Mouse (Mus musculus): Measurements from ENCODE around the gene Ranbp10.

Ranbp10 gene

GRCm38 (mm10) chr8:105753916-105754315 is 73.2 kb downstream of the Ranbp10 start:
- in situ Hi-C loops (cut with MboI; ENCODE audit: low pct_unique_long_range_greater_than_20kb in 1 of 2, low sequenced_read_pairs in 2 of 2, unreplicated experiment in 1 of 2), result no loop called here

GRCm38 (mm10) chr8:105750606-105751005 is 76.5 kb downstream of the Ranbp10 start:
- in situ Hi-C loops (cut with MboI; ENCODE audit: low pct_unique_long_range_greater_than_20kb in 1 of 2, low sequenced_read_pairs in 2 of 2, unreplicated experiment in 1 of 2), result no loop called here

- in situ Hi-C loops (cut with MboI; ENCODE audit: low pct_unique_long_range_greater_than_20kb in 1 of 2, low sequenced_read_pairs in 2 of 2, unreplicated experiment in 1 of 2), result no loop called here
Observed at GRCm38 (mm10) chr8:105743301-105743700, 83.8 kb downstream of the Ranbp10 start.

GRCm38 (mm10) chr8:105739216-105739615 is 87.9 kb downstream of the Ranbp10 start:
- in situ Hi-C loops (cut with MboI; ENCODE audit: low pct_unique_long_range_greater_than_20kb in 1 of 2, low sequenced_read_pairs in 2 of 2, unreplicated experiment in 1 of 2), result no loop called here

GRCm38 (mm10) chr8:105732186-105732585 is 95.0 kb downstream of the Ranbp10 start:
- in situ Hi-C loops (cut with MboI; ENCODE audit: low pct_unique_long_range_greater_than_20kb in 1 of 2, low sequenced_read_pairs in 2 of 2, unreplicated experiment in 1 of 2), result no loop called here

GRCm38 (mm10) chr8:105727397-105728124 is 99.6 kb downstream of the Ranbp10 start:
- in situ Hi-C loops (cut with MboI; ENCODE audit: low pct_unique_long_range_greater_than_20kb in 1 of 2, low sequenced_read_pairs in 2 of 2, unreplicated experiment in 1 of 2), result no loop called here

GRCm38 (mm10) chr8:105725726-105726125 is 101.4 kb downstream of the Ranbp10 start:
- in situ Hi-C loops (cut with MboI; ENCODE audit: low pct_unique_long_range_greater_than_20kb in 1 of 2, low sequenced_read_pairs in 2 of 2, unreplicated experiment in 1 of 2), result no loop called here

- in situ Hi-C loops (cut with MboI; ENCODE audit: low pct_unique_long_range_greater_than_20kb in 1 of 2, low sequenced_read_pairs in 2 of 2, unreplicated experiment in 1 of 2), result no loop called here
Observed at GRCm38 (mm10) chr8:105722861-105723260, 104.3 kb downstream of the Ranbp10 start.

GRCm38 (mm10) chr8:105719637-105720036 is 107.5 kb downstream of the Ranbp10 start:
- in situ Hi-C loops (cut with MboI; ENCODE audit: low pct_unique_long_range_greater_than_20kb in 1 of 2, low sequenced_read_pairs in 2 of 2, unreplicated experiment in 1 of 2), result loop anchor here in 1 of 2 experiments (10.0 kb wide), 2 partner anchors 205 to 295 kb away; partner anchors contain the start of gene Ddx28

All from mouse embryonic stem cell (cell line).